Mouse (Mus musculus) cortical plate, adult 2 months (tissue): ENCODE data around the gene Samm50.

Experiments used
- CTCF ChIP-seq: fragments of 200-500 bp; IDR thresholded peaks from 2 replicates; pipeline ENCODE4 v1.5.1; 2011; ENCODE audit warnings: mild to moderate bottlenecking, control low read depth, low read length; ENCODE audit not compliant: insufficient read depth; ENCODE audit errors: extremely low read depth
- POLR2A ChIP-seq: fragments of 200-500 bp; IDR thresholded peaks from 2 replicates; pipeline ENCODE4 v1.6.1; 2011; ENCODE audit warnings: mild to moderate bottlenecking, low read length, control low read depth; ENCODE audit not compliant: insufficient read depth; ENCODE audit errors: extremely low read depth

DNA sequence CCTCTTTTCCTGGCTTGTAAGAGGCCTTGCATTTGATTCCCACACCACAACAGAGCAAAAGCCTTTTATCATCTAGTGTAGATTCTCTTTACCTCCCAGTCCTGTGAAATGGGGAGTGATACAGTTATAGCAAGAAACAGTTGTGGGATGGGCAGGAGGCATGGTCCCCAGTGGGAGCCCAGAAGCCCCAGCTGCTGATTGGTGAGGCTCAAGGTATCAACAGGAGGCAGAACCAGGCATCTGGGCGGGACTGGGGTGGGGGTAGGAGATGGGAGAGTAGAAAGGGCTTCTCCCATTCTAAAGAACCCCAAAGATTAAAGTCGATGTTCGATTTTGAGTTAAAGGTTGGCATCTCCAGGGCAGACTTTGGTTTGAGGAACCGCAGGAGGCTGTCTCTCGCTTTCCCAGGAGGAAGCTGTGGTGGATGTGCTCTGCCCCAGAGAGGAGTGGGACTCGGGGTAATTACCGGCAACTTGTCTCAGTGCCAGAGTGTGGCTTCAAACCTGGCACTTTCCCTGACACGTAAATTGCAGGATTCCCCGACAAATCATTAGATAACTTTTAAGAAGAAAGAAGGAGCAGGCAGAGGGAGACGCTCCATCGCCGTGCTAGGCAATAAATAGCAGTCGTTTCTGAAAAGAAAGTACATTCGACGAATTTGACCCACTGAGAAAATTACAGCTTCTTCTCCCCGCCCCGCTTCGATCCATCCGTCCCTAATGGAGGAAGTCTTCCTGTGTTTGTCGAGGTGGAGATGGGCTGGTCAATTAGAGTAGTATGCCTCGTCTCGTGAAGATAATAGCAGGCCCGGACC lies 26.1 kb downstream of the Samm50 start:
- no peak for TF ChIP-seq CTCF
- no peak for TF ChIP-seq POLR2A
